Mouse (Mus musculus): ENCODE measurements at regions not wholly inside any gene's neighbourhood (a gene's known extent, or its start where the extent isn't known, plus 50 kb on each side); places are given as distances from the start of the nearest gene placed in this dataset.

DNA sequence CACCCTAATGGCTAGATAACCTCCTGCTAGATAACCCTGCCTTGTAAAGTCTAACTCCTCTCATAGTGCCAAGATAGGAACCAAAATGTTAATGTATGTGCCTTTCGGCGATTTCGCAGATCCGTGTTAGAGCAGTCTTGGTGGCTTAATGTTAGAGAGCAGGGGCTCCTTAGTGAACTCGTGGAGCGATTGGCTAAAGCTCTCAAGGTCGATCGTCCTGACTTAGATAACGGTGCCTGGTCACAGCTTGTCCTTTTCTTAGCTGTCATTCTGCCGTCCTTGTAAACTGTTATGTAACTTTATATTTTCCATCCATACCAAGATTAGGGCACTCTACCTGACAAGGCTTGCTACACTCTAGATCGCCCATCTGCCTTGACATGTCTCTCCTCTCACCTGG, 119.5 kb upstream of the Prox1 start:
- no peak for DNase-seq

DNA sequence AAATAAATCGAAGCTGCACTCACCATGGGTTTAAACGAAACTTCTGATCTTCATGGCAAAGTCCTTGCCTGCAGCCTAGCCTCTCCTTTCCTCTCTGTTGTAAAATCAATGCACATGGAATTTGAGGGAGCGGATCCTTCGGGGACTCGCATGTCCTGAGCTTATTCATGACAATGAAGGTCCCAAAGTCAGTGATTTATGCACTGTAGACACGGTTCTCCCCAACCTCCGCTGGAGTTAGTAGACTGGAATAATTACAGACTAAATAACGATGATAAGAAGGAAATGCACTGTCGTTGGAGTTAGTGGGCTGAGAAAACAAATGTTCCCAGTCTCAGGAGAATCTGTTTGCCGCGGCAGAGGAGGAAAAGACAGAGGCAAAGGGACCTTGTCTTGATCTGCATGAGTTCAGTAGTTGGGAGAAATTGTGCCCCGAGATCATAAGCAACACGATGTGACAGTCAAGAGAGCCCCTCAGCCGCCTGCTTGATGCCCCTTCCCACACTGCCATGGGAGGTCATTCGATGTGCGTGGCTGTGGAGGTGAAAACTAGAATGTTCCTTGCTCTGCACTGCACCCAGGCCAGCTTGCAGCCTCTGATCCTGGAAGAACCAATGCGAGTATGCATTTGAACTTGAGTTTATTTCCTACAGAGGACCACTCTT, 116.1 kb upstream of the Prox1 start:
- no peak for DNase-seq

DNA sequence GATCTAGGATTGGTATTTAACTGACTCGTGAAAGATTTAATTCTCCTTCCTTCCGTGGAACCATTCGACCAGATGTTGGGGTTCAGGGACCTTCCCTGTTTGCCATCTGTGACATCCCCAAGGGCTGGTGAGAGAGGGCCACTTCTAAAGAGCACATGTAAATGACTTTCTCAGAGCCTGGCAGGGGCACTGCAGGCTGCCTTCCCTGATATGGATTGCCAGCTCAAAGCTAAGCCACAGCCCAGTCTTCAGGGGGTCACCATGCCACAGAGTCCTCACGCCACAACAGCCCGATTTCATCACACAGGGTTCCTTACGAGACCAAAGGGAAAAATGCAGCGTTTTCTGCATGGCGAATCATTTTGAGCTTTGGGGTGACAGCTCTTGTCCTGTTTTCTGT, 115.1 kb upstream of the Prox1 start:
- no peak for DNase-seq

DNA sequence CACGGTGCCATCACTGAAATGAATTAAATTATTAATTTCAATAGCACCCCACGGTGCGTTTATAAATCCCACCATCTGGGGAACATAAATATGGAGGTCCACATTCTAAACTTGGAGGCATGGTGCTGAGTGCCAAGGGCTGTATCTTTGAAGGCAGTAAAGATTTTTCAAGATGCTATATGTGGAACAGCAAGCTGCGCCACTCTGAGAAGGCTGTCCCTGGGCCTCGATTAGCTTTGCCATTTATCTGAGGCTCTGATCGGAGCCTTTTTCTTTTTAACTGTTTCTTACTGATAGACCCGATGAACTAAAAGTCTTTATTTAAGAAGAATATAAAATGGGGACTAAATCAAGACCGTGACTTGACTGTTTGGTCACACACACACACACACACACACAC, 114.5 kb upstream of the Prox1 start:
- no peak for DNase-seq

DNA sequence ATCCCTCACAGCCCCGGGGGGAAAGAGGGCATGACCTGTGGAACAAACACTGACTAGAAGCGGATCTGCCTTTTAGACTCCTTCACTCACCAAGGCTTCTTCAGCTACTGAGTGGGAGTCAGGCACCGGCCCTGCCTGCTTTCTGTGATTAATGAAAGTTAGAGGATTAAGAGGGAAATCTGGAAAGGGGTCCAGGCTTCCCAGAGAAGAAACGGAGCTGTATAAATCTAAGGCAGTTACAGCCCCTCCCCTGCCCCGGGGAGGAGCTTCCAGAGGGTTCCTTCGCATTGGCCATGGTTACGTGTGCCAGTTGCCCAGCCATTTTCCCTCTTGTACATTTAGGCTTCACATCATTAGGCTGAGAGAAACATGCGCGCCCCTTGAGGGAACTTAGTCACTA, 113.6 kb upstream of the Prox1 start:
- DNase-seq = no peak

DNA sequence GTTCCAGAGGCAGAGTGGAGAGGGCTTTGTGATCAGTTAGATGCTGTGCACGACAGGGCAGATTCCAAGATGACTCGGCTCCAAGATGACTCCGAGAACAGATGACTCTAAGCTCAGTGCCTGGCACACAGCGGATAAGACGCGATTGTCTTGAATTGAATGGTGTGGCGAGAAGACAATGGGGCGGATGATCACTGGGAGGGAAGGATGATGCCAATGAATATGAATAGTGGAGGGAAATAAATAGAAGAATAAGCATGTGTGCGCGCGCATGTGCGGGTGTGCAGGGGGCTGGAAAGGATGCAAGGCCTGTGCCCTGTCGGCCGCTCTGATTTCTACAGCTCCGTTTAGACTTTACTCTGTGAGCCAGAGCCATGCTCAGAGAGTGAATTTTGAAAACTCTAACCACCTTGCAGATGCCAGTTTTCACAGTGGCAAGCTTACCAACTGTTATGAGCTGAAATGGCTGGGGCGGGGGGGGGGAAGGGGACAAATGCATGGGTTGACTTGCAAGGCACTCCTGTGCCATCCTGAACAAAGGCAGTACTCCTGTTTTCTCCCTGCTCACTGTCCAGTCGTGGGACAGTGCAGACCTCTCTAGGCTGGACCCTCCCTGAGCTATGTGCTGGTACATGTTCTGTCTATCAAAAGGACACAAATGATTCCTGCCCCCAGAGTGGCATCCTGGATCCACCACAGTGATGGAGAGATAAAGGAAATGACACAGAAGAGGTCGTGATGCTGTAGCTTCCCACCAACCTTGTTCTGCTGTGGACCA, 109.8 kb upstream of the Prox1 start:
- no peak for DNase-seq

DNA sequence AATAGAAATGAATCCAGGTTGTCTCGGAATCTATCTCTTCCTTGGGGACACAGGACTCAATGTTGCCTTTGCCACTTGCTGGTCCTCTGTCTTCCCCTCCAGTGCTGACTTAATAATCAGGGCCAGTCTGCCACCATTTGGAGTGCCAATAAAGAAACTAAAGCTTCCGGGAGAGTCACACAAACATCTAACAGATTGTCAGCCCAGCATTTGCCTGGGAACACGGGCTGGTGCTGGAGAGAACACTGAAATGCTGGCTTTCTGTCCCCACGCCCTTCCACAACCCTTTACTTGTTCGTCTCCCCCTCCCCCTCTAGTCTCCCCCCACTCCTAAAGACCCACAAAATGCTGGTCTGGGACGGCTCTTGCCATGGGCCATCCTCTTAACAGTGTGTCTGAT, 104.4 kb upstream of the Prox1 start:
- DNase-seq = no peak

DNA sequence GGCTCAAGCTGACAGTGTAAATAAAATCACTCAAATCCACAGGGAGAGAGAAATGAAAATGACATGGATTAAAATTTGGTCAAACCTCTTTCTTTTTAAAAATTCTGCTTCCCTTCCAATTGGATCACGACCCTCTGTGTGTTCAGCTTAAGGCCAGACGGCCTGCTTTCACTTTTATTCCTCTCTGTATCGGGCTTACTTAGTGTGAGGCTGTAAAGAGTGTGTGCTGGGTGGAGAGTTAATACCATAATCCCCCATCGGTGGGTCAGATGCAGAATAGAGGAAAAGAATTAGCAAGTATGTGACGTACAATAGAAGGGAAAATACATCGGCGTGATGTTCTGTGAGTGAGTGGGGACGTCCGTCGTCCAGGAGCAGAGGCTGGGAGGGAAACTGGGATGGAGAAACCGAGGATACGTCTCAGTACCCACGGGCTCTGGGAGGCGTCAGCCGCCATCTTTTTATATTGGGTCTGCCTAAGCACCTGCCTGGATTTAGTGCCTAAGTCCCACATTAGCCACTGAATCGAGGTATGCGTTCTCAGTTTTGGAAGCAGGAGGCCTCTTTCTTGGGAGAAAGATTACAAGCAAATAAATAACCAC, 100.4 kb upstream of the Prox1 start:
- DNase-seq = peak; percentile 67

DNA sequence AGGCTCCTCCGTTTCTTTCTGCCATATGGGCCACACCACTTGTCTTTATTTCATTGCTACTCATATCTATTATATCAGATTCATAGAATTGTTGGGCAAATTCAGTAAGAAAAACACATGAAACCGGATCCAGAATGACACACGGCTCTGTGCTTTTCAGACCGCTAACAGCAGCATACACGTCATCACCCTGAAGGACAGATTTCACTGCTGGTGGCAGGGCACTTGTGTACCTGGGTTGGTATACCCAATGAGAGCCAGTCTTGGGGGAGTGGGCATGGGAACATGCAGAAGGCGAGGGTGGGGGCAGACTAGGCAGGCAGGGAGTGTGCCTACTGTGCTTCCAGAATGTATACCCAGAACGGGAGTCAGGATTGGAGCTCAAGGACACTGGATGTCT, 98.7 kb upstream of the Prox1 start:
- DNase-seq = no peak

DNA sequence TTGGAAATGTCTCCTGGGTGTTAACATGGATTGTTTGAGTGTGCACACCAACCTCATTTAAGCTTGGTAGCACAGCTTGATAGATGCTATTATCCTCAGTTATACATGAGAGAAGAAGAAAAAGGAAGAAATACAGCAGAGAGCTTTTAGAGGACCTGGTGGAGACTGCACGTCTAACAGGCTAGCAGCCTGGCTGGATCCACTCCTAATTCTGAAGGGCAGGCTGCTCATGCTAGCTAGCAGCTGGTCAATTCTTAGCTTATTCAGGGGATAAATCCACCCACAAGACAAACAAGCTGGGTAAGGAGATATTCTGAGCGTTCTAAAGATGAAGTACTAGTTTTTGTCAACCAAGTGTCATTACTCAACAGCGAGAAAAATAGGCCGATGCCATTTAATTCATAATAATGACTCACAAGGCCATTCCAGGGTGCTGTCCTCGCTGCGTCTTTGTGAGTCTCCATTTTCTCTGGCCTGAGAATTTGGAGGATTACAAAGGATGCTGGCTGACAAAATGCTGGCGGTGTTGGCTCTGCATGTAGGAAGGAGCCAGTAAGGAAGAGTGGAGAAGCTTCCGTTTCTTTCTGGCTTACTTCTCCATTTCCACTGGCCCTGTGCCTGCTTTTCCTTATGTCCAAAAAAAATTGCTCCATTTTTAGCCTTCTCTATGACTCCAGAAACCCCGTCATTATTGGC, 94.7 kb upstream of the Prox1 start:
- DNase-seq = no peak

DNA sequence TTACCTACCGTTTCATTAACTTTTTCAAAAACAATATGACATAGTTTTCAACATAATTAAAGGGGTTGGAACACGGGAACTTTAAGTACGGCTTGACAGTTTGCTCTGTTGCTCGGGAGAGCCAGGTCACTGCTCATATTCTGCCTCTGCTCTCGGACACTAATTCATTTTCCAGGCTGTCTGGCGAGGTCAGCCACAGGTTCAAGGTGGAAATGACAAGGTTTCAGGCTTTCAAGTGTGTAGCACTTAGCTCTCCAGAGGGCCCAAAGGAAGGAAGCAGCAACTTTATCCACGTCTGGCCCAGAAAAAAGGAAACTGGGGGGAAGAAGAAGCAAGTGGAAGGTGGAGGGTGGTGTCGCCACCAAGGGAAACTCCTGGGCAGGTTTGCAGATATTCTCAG, 94.0 kb upstream of the Prox1 start:
- DNase-seq = no peak

DNA sequence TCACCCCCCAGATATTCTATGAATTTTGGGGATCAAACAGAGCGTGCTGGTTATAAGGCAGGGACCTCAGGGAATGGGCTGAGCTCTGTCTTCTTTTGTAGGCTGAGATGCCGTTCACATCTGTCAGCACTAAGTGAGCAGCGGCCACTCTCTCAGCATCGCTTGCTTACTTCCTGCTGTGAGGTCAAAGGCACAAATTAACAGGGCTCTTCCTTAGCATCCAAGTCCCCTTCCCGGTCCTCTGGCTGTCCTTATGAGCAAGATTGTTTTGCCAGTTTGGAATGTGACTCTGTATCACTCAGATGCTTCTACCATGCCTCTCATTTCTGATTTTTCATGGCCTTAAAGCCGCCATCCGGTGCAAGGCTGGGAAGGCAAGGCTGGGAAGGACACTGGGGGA, 93.1 kb upstream of the Prox1 start:
- peak; percentile 58 for DNase-seq

DNA sequence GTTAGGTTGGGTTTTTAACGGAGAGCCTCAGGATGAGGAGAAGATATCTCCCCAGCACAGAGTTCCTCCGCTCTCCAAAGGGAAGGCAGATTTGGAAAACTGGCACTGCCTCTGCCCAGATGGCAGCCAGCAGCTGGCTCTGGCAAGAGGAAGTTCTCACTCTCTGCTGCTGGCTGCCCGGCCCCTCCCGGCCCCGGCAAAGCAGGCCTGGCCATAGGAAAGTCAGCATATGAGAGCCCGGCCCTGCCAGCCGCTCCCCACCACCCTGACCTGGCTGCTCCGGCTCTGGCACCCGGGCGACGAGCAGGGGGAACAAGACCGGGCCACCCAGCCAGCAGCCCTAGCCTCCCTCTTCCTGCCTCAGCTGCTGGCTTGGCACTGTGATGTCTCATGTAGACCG, 89.1 kb upstream of the Prox1 start:
- no peak for DNase-seq

DNA sequence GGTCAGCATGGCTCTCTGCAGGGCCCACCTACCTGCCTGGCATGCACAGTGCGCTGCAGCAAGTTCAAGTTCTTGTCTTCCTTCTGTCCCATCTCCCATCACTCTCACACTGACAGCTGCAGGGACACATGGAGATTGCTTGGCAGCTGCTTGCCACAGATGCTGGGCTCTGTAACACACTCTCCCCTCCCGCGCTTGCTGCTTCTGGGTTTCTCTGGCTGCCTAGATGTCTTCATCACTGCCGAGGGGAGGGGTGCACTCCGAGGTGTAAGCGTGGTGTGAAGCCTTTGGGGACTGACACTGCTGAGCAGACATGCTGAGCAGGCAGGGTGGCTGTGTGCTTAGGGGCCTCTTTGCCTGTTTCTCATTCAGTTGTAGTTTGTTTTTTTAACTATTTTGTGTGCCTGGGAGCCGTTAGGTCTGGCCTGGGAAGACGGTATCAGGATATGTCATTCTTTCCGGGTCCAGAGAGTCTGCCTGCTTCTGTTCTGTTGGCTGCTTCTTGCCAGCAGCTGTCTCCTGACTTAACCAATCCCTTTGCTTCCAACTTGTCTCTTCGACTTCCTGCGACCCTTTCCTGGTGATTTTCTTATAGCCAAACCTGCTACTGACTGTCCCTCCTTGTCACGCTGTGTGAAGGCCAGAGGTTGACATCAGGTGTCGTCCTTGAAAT, 80.2 kb upstream of the Prox1 start:
- DNase-seq = peak; percentile 29

DNA sequence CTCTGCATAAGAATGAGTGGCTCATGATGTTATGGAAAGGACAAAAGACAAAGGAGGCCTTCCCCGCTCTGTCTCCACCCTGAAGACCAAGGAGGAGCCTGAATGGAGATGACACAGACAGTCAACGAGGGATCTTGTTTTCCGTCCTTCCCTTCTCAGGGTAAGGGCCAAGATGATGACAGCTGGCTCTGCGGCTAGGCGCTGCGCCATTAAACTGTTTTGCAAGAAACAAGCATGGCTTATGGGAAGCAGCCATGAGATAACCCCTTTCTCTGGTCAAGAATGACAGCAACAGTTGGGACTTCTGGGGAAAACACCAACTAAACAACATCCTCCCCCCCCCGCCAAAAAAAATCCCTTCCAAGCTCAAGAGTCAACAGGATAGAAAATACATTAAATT, 72.0 kb upstream of the Prox1 start:
- no peak for DNase-seq

DNA sequence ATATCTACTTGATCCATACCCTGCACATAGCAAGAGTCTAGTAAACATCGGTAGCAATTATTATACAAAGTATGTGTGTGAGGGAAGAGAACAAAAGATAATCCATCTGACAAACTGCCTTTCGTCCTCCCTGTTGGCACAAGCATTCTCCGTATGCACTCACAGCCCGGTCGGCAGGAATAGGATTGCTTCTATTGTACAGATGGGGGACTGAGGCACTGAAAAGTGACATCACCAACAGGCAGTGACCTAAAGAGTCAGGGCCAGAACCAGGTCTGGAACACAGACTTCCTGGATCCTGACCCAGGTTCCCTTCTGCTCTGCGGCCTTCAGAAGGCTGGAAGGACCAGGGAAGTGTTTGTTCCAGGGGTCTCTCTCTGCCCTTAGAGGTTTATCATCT, 69.3 kb upstream of the Prox1 start:
- no peak for DNase-seq

DNA sequence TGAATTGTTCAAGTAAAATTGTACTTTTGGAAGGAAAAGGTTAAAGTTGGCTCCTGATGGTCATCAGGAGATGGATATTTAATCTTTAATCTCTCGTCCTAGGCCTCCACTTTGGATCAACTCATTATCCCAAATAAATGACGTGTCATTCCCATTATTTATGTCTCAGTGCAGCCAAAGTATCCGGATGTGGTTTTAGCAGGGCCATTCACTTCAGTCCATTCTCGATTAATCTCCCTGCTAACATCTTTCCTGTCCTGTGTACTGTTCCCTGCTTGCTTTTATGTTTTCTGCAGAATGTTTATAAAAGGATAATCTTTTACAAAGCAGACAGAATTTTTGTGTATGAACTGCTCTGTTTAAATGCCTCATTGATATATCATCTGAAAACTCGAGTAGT, 60.4 kb upstream of the Prox1 start:
- no peak for DNase-seq

DNA sequence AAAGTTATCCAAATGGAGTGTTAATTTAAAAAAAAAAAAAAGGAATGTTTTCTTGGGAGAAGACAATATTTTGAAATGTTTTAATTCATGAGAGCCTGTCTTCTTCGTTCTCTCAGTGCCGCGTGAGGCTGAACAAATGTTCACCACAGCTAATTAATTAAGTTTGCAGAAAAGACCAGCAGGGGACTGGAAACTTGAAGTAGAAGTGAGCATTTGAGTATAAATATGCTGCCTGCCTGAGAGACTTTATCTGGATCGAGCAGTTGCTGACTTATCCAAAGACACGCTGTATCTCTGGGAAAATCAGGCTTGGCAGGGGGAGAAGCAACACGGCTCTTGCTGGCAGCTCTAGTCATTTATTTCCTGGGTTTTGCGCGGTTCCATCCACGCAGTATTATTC, 49.9 kb upstream of the Prox1 start:
- DNase-seq = no peak
